Mouse (Mus musculus): ENCODE data around the gene Iqsec3. TPM values are rescaled to one million over a fixed set of nuclear protein-coding genes. Genes with fewer than 3 reads are reported as not detected.

The Iqsec3 gene
- polyA plus RNA-seq, 1 experiment from 2014 or later = 6.2 TPM

- H3K4me2 ChIP-seq (ENCODE audit: low read length) = no peak overlapping the region
- no peaks in the 10 kb centered on the region for H3K36me3 ChIP-seq (ENCODE audit: control insufficient read depth, insufficient read depth)
- peaks cover 4% of the 10 kb centered on the region; the same call in 1 of the 2 replicates for H3K4me1 ChIP-seq (replicated peaks; ENCODE audit: control insufficient read depth, insufficient read depth, low read length)
- peak; percentile 77 for ATAC-seq
- H3K9me3 ChIP-seq (ENCODE audit: control insufficient read depth, low read length) = no peaks in the 10 kb centered on the region
- H3K27ac ChIP-seq (ENCODE audit: low read length) = no peak overlapping the region
- H3K27me3 ChIP-seq (replicated peaks; ENCODE audit: control insufficient read depth, insufficient read depth, low read length) = no peaks in the 10 kb centered on the region
- WGBS = 66% methylated on average over 3 of the region's 3 CpGs
- H3K4me3 ChIP-seq (replicated peaks; ENCODE audit: low read length) = no peak overlapping the region
- no peak overlapping the region for H3K9ac ChIP-seq (replicated peaks; ENCODE audit: low read depth, low read length)
These were observed 27.7 kb upstream of the Iqsec3 start for GRCm38 (mm10) chr6:121501044-121501638.

- H3K9ac ChIP-seq (replicated peaks; ENCODE audit: low read depth, low read length) = no peak overlapping the region
- no peak overlapping the region for H3K4me2 ChIP-seq (ENCODE audit: low read length)
- no peaks in the 10 kb centered on the region for H3K27me3 ChIP-seq (replicated peaks; ENCODE audit: control insufficient read depth, insufficient read depth, low read length)
- no peaks in the 10 kb centered on the region for H3K36me3 ChIP-seq (ENCODE audit: control insufficient read depth, insufficient read depth)
- 73% methylated on average over 3 of the region's 3 CpGs for WGBS
- H3K4me3 ChIP-seq (replicated peaks; ENCODE audit: low read length) = no peak overlapping the region
- no peaks in the 10 kb centered on the region for H3K9me3 ChIP-seq (ENCODE audit: control insufficient read depth, low read length)
- H3K4me1 ChIP-seq (replicated peaks; ENCODE audit: control insufficient read depth, insufficient read depth, low read length) = peaks cover 4% of the 10 kb centered on the region; the same call in 1 of the 2 replicates
- H3K27ac ChIP-seq (ENCODE audit: low read length) = no peak overlapping the region
- ATAC-seq = no peak
These were observed 26.4 kb upstream of the Iqsec3 start for GRCm38 (mm10) chr6:121499856-121500255.

- Histone ChIP-seq H3K9ac (replicated peaks; ENCODE audit: low read depth, low read length) (peak overlapping the region; percentile 24; the same call in 1 of the 2 replicates), H3K4me1 (replicated peaks; ENCODE audit: control insufficient read depth, insufficient read depth, low read length) (peaks cover 9% of the 10 kb centered on the region; the same call in 1 of the 2 replicates), H3K27ac (ENCODE audit: low read length) (no peak overlapping the region), H3K4me2 (ENCODE audit: low read length) (no peak overlapping the region), H3K4me3 (replicated peaks; ENCODE audit: low read length) (no peak overlapping the region), H3K36me3 (ENCODE audit: control insufficient read depth, insufficient read depth) (no peaks in the 10 kb centered on the region), H3K27me3 (replicated peaks; ENCODE audit: control insufficient read depth, insufficient read depth, low read length) (no peaks in the 10 kb centered on the region), H3K9me3 (ENCODE audit: control insufficient read depth, low read length) (no peaks in the 10 kb centered on the region)
- peak; percentile 64 for ATAC-seq
- 12% methylated on average over 9 of the region's 9 CpGs for WGBS
These were observed 25.5 kb upstream of the Iqsec3 start for GRCm38 (mm10) chr6:121498819-121499535.

- no peak overlapping the region for H3K4me3 ChIP-seq (replicated peaks; ENCODE audit: low read length)
- 15% methylated on average over 7 of the region's 7 CpGs for WGBS
- H3K4me1 ChIP-seq (replicated peaks; ENCODE audit: control insufficient read depth, insufficient read depth, low read length) = peaks cover 9% of the 10 kb centered on the region; the same call in 1 of the 2 replicates
- H3K27ac ChIP-seq (ENCODE audit: low read length) = no peak overlapping the region
- no peak overlapping the region for H3K4me2 ChIP-seq (ENCODE audit: low read length)
- no peak overlapping the region for H3K9ac ChIP-seq (replicated peaks; ENCODE audit: low read depth, low read length)
- H3K27me3 ChIP-seq (replicated peaks; ENCODE audit: control insufficient read depth, insufficient read depth, low read length) = no peaks in the 10 kb centered on the region
- H3K9me3 ChIP-seq (ENCODE audit: control insufficient read depth, low read length) = no peaks in the 10 kb centered on the region
- ATAC-seq = no peak
- no peaks in the 10 kb centered on the region for H3K36me3 ChIP-seq (ENCODE audit: control insufficient read depth, insufficient read depth)
These were observed 22.1 kb upstream of the Iqsec3 start for GRCm38 (mm10) chr6:121495606-121496005.

GRCm38 (mm10) chr6:121495026-121495425, 21.5 kb upstream of the Iqsec3 start:
- H3K36me3 ChIP-seq (ENCODE audit: control insufficient read depth, insufficient read depth) = no peaks in the 10 kb centered on the region
- WGBS = 100% methylated on average over 1 of the region's 1 CpGs
- no peak overlapping the region for H3K9ac ChIP-seq (replicated peaks; ENCODE audit: low read depth, low read length)

GRCm38 (mm10) chr6:121494319-121494718, 20.8 kb upstream of the Iqsec3 start:
- 25% methylated on average over 4 of the region's 4 CpGs for WGBS
- H3K4me1 ChIP-seq (replicated peaks; ENCODE audit: control insufficient read depth, insufficient read depth, low read length) = peaks cover 9% of the 10 kb centered on the region; the same call in 1 of the 2 replicates
- ATAC-seq = peak; percentile 66

More at GRCm38 (mm10) chr6:121495026-121495425, 21.5 kb upstream of the Iqsec3 start:
- Histone ChIP-seq H3K9me3 (ENCODE audit: control insufficient read depth, low read length) (no peaks in the 10 kb centered on the region), H3K27ac (ENCODE audit: low read length) (no peak overlapping the region), H3K4me3 (replicated peaks; ENCODE audit: low read length) (no peak overlapping the region), H3K27me3 (replicated peaks; ENCODE audit: control insufficient read depth, insufficient read depth, low read length) (no peaks in the 10 kb centered on the region), H3K4me1 (replicated peaks; ENCODE audit: control insufficient read depth, insufficient read depth, low read length) (peaks cover 9% of the 10 kb centered on the region; the same call in 1 of the 2 replicates), H3K4me2 (ENCODE audit: low read length) (no peak overlapping the region)
- no peak for ATAC-seq

GRCm38 (mm10) chr6:121491339-121491738, 17.9 kb upstream of the Iqsec3 start:
- no peaks in the 10 kb centered on the region for H3K27me3 ChIP-seq (replicated peaks; ENCODE audit: control insufficient read depth, insufficient read depth, low read length)
- 77% methylated on average over 5 of the region's 5 CpGs for WGBS
- peaks cover 5% of the 10 kb centered on the region; the same call in 1 of the 2 replicates for H3K4me1 ChIP-seq (replicated peaks; ENCODE audit: control insufficient read depth, insufficient read depth, low read length)
- H3K4me3 ChIP-seq (replicated peaks; ENCODE audit: low read length) = no peak overlapping the region
- ATAC-seq = no peak
- no peaks in the 10 kb centered on the region for H3K9me3 ChIP-seq (ENCODE audit: control insufficient read depth, low read length)
- no peaks in the 10 kb centered on the region for H3K36me3 ChIP-seq (ENCODE audit: control insufficient read depth, insufficient read depth)
- H3K4me2 ChIP-seq (ENCODE audit: low read length) = no peak overlapping the region
- no peak overlapping the region for H3K9ac ChIP-seq (replicated peaks; ENCODE audit: low read depth, low read length)
- no peak overlapping the region for H3K27ac ChIP-seq (ENCODE audit: low read length)

More at GRCm38 (mm10) chr6:121494319-121494718, 20.8 kb upstream of the Iqsec3 start:
- H3K4me2 ChIP-seq (ENCODE audit: low read length) = no peak overlapping the region
- no peak overlapping the region for H3K27ac ChIP-seq (ENCODE audit: low read length)
- H3K9me3 ChIP-seq (ENCODE audit: control insufficient read depth, low read length) = no peaks in the 10 kb centered on the region
- no peaks in the 10 kb centered on the region for H3K36me3 ChIP-seq (ENCODE audit: control insufficient read depth, insufficient read depth)
- H3K27me3 ChIP-seq (replicated peaks; ENCODE audit: control insufficient read depth, insufficient read depth, low read length) = no peaks in the 10 kb centered on the region
- H3K4me3 ChIP-seq (replicated peaks; ENCODE audit: low read length) = no peak overlapping the region
- H3K9ac ChIP-seq (replicated peaks; ENCODE audit: low read depth, low read length) = no peak overlapping the region

- no peak overlapping the region for H3K27ac ChIP-seq (ENCODE audit: low read length)
- H3K4me1 ChIP-seq (replicated peaks; ENCODE audit: control insufficient read depth, insufficient read depth, low read length) = peaks cover 15% of the 10 kb centered on the region
- H3K4me3 ChIP-seq (replicated peaks; ENCODE audit: low read length) = peak overlapping the region; percentile 55
- no peaks in the 10 kb centered on the region for H3K9me3 ChIP-seq (ENCODE audit: control insufficient read depth, low read length)
- H3K36me3 ChIP-seq (ENCODE audit: control insufficient read depth, insufficient read depth) = no peaks in the 10 kb centered on the region
- H3K4me2 ChIP-seq (ENCODE audit: low read length) = peak overlapping the region; percentile 55
- H3K27me3 ChIP-seq (replicated peaks; ENCODE audit: control insufficient read depth, insufficient read depth, low read length) = peaks cover 9% of the 10 kb centered on the region; the same call in 1 of the 2 replicates
- no peak overlapping the region for H3K9ac ChIP-seq (replicated peaks; ENCODE audit: low read depth, low read length)
- 32% methylated on average over 5 of the region's 5 CpGs for WGBS
- no peak for ATAC-seq
These were observed 1.2 kb downstream of the Iqsec3 start for GRCm38 (mm10) chr6:121472273-121472672.

GRCm38 (mm10) chr6:121468235-121468634, 5.2 kb downstream of the Iqsec3 start:
- H3K36me3 ChIP-seq (ENCODE audit: control insufficient read depth, insufficient read depth) = no peaks in the 10 kb centered on the region
- no peak overlapping the region for H3K4me2 ChIP-seq (ENCODE audit: low read length)
- peaks cover 11% of the 10 kb centered on the region for H3K4me1 ChIP-seq (replicated peaks; ENCODE audit: control insufficient read depth, insufficient read depth, low read length)
- no peak overlapping the region for H3K9ac ChIP-seq (replicated peaks; ENCODE audit: low read depth, low read length)
- no peak overlapping the region for H3K27ac ChIP-seq (ENCODE audit: low read length)
- H3K9me3 ChIP-seq (ENCODE audit: control insufficient read depth, low read length) = no peaks in the 10 kb centered on the region
- H3K27me3 ChIP-seq (replicated peaks; ENCODE audit: control insufficient read depth, insufficient read depth, low read length) = no peaks in the 10 kb centered on the region
- no peak overlapping the region for H3K4me3 ChIP-seq (replicated peaks; ENCODE audit: low read length)
- no peak for ATAC-seq
